Mouse (Mus musculus) fibroblast of lung, adult 2 months (primary cell): ENCODE data around the gene Yipf3.

Source experiments
- DNase-seq: peaks from one replicate; pipeline ENCODE4 v3.0.0-alpha.2; 2011; ENCODE audit warnings: low read depth

The Yipf3 gene

DNA sequence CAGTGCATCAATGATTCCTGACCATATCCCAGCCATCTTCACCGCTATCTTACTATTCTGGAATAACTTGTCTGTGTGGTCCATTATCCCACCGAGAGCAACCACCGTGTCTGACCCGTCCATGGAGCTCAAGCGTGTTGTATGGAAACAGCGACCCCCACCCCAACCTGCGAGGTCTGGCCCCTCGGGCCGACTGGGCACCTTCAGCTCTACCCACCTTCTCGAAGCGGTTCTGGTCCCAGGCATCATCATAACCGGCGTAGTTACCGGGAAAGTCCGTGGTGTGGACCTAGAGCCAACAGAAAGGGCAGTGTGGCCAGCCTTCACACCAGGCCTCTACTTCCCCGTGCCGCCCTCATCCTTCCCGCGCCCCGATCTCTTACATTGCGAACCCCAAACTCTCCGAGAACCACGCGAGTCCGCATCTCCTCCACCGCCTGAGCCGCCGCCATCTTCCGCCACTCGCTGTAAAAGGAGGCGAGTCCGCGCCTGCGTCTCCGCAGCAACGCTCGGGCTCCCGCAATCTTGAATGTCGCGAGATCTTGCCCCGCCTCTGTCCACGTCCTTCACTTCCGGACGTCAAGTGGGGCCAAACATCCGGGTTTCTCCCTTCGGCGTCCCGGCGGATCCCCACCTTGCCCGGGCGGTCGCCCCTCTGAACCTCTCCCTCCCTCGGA, at the start of gene Yipf3, which contains the start of gene Polr1c:
Gene Yipf3, plus strand, starts transcription at position 569 of the 677 bp plus-strand sequence.
Gene Polr1c, minus strand, starts transcription at position 543 of the 677 bp plus-strand sequence.
- peak; percentile 87 for DNase-seq

DNA sequence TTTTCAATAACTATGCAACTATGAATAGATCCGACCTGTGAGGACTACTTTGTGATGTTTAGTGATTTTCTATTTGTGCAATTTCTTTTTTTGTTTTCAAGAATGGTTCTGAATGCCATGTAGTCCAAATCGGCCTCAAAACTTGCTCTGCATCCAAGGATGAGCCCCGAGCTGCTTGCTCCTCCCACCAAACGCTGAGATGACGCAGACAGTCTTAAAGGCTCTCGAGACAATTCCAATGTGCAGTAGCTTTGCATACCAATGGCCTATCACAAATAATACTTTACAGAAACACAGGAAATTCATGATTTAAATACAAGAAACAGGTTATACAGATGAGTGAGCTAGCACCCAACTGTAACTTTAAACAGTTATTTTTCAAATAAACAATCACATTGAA, 46.7 kb upstream of the Yipf3 start:
- DNase-seq = no peak

- peak; percentile 87 for DNase-seq
Measured at GRCm38 (mm10) chr17:46202421-46203071, 45.3 kb upstream of the Yipf3 start, which contains the start of the genes Polh and Xpo5. Gene Polh, minus strand, starts transcription at chr17:46202645. Gene Xpo5, plus strand, starts transcription at chr17:46202782.

GRCm38 (mm10) chr17:46203078-46203477, 44.8 kb upstream of the Yipf3 start:
- DNase-seq = no peak

- DNase-seq = no peak
Measured at GRCm38 (mm10) chr17:46206676-46207075, 41.2 kb upstream of the Yipf3 start.

- no peak for DNase-seq
Measured at GRCm38 (mm10) chr17:46210550-46210949, 37.3 kb upstream of the Yipf3 start.

DNA sequence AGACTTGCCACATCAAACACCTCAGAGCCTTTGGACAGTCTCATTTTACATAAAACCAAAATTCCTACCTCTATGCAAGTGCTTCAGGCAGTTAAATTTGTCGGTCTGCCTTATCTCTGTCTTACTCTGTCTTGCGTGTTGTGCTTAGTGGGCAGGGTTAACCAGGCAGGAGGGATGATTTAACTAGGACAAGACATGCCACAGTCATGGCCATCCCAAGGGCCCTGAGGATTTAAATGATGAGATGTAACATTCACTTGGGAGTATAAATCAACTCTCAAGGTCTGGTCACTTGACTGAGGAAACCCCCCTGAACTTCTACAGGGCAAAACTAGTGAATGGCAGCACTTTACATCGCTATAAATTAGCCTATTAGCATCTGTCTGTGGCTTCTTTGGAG, 26.3 kb upstream of the Yipf3 start:
- no peak for DNase-seq

DNA sequence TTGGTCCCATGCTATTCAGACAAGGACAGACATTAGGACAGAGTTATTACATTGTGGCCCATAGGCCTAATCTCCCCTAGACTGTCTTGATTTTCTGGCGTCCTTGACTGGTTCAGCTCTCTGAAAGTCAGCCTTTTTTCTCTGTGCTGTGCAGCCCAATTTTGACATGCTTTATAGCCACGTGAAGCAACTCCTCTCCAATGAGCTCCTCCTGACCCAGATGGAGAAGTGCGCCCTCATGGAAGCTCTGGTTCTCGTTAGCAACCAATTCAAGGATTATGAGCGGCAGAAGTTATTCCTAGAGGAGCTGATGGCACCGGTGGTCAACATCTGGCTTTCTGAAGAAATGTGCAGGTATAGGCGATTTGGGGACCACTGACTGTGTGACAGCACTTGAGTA, 20.3 kb upstream of the Yipf3 start:
- no peak for DNase-seq

DNA sequence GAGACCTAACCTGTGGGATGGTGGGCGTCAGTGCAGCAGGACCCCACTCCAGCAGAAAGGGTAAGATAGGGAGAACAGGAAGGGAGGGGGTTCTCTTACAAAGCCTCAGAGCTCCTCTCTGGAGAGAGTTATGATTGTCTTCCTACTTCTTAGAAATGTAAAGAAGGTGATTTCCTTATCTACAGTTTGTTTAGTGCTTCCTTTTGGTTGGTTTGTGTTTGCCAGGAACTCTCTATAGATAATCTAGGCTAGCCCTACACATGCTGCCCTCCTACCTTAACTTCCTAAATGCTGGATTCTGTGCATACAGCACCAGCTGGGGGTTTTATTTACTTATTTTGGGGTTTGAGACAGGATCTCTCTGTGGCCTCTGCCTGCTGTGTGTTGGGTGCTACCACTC, 11.8 kb upstream of the Yipf3 start:
- DNase-seq = no peak

DNA sequence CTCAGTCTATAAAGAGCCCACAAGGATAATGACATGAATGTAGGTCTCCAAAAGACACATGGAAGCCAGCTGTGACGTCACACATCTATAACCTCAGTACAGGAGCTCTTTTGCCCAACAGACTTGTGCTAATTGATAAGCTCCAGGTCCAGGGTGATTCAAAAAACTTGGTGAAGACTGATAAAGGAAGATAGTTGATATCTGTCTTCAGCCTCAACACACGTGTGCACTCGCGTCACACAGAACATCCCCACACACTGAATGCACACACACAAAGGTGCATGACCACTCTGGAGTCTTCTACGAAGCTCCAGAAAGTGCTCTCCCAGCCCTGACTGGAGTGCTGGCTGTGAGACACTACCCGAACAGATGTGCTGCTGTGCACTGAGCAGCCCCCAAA, 10.8 kb upstream of the Yipf3 start:
- DNase-seq = no peak

DNA sequence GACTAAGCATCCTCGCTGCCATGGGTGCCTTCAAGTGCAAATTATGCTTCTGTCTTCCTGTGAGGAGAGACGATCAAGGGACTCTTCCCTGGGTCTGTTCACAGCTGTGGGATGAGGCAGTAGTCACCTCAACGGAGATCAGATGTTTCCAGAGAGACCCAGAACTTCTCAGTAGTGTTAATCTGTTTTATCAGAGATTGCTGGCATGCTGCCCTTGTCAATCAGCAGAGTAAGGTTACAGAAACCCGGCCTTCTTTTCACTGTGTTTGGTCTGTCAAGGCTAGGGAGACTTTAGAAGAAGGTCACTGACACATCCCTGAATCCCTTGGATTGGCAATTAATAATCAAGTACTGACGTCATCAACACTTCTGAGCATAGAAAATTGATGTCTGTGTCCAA, 10.4 kb upstream of the Yipf3 start:
- DNase-seq = no peak

- DNase-seq = no peak
Measured at GRCm38 (mm10) chr17:46239516-46240114, 8.3 kb upstream of the Yipf3 start.

- no peak for DNase-seq
Measured at GRCm38 (mm10) chr17:46241471-46241870, 6.4 kb upstream of the Yipf3 start.

DNA sequence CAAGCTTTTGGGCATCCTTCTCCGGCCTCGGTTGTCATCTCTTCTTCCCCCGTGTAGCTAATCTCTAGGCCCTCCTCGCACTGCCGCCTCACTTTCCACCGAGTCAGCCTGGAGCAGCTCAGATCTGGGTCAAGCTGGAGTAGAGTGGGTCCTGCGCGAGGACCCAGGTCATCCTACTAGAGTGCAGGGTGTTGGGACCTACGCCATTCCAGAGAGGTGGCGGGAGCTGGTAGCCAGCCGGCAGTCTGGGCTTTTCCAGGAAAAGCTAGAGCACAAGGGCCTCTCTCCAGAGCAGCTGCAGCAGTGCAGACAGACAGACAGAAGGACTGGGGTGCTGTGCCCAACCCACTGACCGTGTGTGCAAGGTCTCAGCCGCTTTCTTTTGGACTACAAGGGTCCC, 5.6 kb upstream of the Yipf3 start:
- DNase-seq = no peak

GRCm38 (mm10) chr17:46242993-46243392, 4.9 kb upstream of the Yipf3 start:
- DNase-seq = no peak

DNA sequence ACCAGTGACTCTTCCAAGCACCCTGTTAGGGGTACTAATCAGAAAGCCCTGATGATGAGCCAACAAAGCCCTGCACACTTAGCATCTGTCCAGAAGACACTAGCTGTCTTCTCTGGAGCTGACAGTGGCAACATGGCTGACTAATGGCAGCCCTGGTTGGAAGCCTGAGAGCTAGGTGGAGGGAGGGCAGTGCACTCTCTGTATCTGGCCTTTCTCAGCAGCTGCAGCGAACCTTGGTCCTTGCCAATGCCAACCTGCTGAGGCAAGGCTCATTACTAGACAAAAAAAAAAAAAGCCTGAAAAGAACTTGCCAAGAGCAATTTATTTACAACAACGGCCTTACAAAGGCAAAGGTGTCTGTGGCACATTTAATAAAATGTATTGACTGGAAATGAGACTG, 4.3 kb upstream of the Yipf3 start:
- DNase-seq = no peak

- DNase-seq = no peak
Measured at GRCm38 (mm10) chr17:46244579-46244978, 3.3 kb upstream of the Yipf3 start.

DNA sequence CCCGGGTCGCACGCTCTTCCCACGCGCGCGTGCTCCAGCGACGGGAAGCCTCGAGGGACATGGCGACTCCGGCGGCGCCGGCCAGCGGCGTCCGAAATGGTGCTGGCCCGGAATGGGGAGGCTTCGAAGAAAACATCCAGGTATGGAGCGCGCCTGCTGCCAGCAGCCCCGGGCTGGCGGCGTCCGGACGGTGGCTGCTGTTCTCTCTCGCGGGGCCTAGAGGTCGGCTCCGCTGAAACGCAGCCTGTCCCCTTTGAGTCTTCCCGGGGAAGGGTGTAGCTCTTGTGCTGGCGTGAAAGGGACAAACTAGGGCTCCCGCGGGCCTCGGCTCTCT, 276 bp downstream of the Yipf3 start:
- DNase-seq = no peak

DNA sequence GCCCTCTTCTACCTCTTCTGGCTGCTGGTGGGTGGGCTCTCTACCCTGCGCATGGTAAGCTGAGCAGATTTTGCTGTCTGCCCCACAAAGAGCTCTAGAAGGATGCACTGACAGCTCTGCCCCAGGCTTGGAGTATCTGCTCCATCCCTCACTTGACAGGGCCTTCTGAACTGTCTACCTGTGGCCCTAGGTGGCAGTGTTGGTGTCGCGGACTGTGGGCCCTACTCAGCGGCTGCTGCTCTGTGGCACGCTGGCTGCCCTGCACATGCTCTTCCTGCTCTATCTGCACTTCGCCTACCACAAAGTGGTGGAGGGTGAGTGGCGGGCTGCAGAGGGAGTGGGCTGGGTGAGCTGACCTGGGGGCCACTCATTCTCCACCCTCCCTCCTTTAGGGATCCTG, 3.3 kb downstream of the Yipf3 start:
- DNase-seq = no peak

DNA sequence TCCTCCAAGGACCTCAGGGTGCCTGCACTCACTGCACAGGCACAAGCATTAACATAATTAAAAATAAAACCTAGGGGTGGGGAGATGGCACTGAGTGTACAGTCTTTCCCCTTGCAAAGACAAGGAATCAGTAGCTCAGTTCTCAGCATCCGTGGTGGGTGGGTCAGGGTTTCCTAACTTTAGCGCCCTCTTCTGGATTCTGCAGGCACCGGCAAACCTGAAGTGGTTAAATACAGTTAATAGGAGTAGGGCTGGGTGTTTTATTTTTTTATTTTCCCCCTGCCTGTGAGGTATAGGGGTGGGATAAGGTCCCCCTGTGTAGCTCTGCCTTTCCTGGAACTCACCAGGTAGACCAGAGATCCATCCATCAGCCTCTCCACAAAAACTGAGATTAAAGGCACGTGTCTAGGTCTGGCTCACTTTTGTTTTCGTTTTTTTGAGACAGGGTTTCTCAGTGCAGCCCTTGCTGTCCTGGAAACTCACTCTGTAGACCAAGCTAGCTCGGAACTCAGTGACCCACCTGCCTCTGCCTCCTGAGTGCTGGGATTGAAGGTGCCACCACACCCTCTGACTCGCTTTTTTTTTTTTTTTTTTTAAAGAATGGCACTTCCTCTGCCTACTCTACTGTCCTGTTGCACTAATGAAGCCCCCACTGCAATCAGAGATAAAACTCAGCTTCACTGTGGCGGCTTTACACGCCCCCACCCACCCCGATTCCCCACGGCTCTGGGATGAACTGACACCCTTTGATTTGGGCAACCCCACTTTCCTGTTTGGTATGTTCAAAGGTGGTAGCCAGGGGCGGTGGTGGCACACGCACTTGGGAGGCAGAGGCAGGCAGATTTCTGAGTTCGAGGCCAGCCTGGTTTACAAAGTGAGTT, 4.9 kb downstream of the Yipf3 start:
- no peak for DNase-seq

GRCm38 (mm10) chr17:46253452-46254084, 5.7 kb downstream of the Yipf3 start, which contains the start of gene Lrrc73:
Gene Lrrc73, plus strand, starts transcription at chr17:46253531.
- peak; percentile 65 for DNase-seq

- DNase-seq = no peak
Measured at GRCm38 (mm10) chr17:46254106-46254505, 6.2 kb downstream of the Yipf3 start.
